Mouse (Mus musculus): ENCODE results near the gene Sox1.

GRCm38 (mm10) chr8:12409976-12410375, 14.9 kb downstream of the Sox1 start:
- TF ChIP-seq GATA1 (IDR thresholded peaks at IDR 0.05; ENCODE audit: borderline replicate concordance, low read length) (no peak), FLI1 (IDR thresholded peaks at IDR 0.05; ENCODE audit: low read length) (no peak)

Measured in megakaryocyte, embryonic 14.5 days (primary cell).